Mouse (Mus musculus) CH12.LX (cell line): ENCODE measurements at regions not wholly inside any gene's neighbourhood (a gene's known extent, or its start where the extent isn't known, plus 50 kb on each side); places are given as distances from the start of the nearest gene placed in this dataset.

Source experiments
- DNase-seq: peaks from one replicate; pipeline ENCODE4 v3.0.0-alpha.2; 2013; ENCODE audit errors: extremely low read depth
- H3K27ac ChIP-seq: 2 replicates; pipeline ENCODE4 v1.5.1; 2012; ENCODE audit warnings: low read depth, mild to moderate bottlenecking, control low read depth, moderate library complexity; ENCODE audit not compliant: insufficient read depth
- H3K27me3 ChIP-seq: replicated peaks from 2 replicates; pipeline ENCODE3; 2012; ENCODE audit warnings: inconsistent platforms
- H3K36me3 ChIP-seq, 2 experiments: replicated peaks in 1 of 2; 2 replicates each; pipeline versions ENCODE3 to v1.6.1; 2012; ENCODE audit warnings: inconsistent platforms in 1 of 2, low read length in 1 of 2, mild to moderate bottlenecking in 1 of 2, mixed read lengths in 1 of 2, moderate library complexity in 1 of 2; ENCODE audit not compliant: control insufficient read depth in 1 of 2, insufficient read depth in 1 of 2
- H3K4me1 ChIP-seq, 2 experiments: 2 replicates each; pipeline ENCODE4 v1.6.1; 2012; ENCODE audit warnings: inconsistent platforms in 1 of 2, moderate library complexity in 1 of 2; ENCODE audit not compliant: insufficient read depth in 2 of 2, control insufficient read depth in 1 of 2
- H3K4me2 ChIP-seq: 2 replicates; pipeline ENCODE4 v1.6.1; 2012; ENCODE audit warnings: low read depth, mild to moderate bottlenecking, control low read depth; ENCODE audit not compliant: poor library complexity, insufficient read depth, severe bottlenecking
- H3K4me3 ChIP-seq, 3 experiments: fragments of 150-350 bp in 1 of 3; sonication (generic) in 1 of 3; replicated peaks in 1 of 3; 2 replicates each; pipeline versions ENCODE3 to v1.5.1; 2011 to 2012; ENCODE audit warnings: low read depth in 2 of 3, low read length in 2 of 3, mild to moderate bottlenecking in 2 of 3, moderate library complexity in 2 of 3, control low read depth in 1 of 3, improper control_type of control experiment in 1 of 3, inconsistent platforms in 1 of 3, mixed read lengths in 1 of 3; ENCODE audit not compliant: poor library complexity in 1 of 3
- H3K79me2 ChIP-seq: replicated peaks from 2 replicates; pipeline ENCODE4 v1.6.1; 2012; ENCODE audit warnings: mild to moderate bottlenecking, moderate library complexity; ENCODE audit not compliant: control insufficient read depth, poor library complexity, insufficient read depth, severe bottlenecking; ENCODE audit errors: extremely low read depth
- H3K9ac ChIP-seq: 2 replicates; pipeline ENCODE4 v1.6.1; 2012; ENCODE audit warnings: low read depth, mild to moderate bottlenecking, control low read depth, moderate library complexity; ENCODE audit not compliant: insufficient read depth
- H3K9me3 ChIP-seq: replicated peaks from 2 replicates; pipeline ENCODE3; 2012; ENCODE audit warnings: low read length, inconsistent platforms, mixed read lengths
- BHLHE40 ChIP-seq: IDR thresholded peaks from 2 replicates; pipeline ENCODE4 v1.6.1; 2011; ENCODE audit warnings: mild to moderate bottlenecking, low read depth, low read length, improper control_type of control experiment
- CHD1 ChIP-seq: IDR thresholded peaks from 2 replicates; pipeline ENCODE4 v1.6.1; 2012; ENCODE audit warnings: low read depth, low read length, improper control_type of control experiment, inconsistent platforms
- CHD2 ChIP-seq: IDR thresholded peaks from 2 replicates; pipeline ENCODE4 v1.6.1; 2011; ENCODE audit warnings: low read length, improper control_type of control experiment
- E2F4 ChIP-seq: IDR thresholded peaks from 2 replicates; pipeline ENCODE4 v1.6.1; 2011; ENCODE audit warnings: low read depth, low read length, improper control_type of control experiment; ENCODE audit not compliant: insufficient replicate concordance
- EP300 ChIP-seq: IDR thresholded peaks from 2 replicates; pipeline ENCODE4 v1.6.1; 2011; ENCODE audit warnings: low read length, improper control_type of control experiment
- ETS1 ChIP-seq: conservative IDR thresholded peaks from 2 replicates; pipeline ENCODE4 v1.6.1; 2012; ENCODE audit warnings: low read depth, mild to moderate bottlenecking, inconsistent platforms, low read length, improper control_type of control experiment, moderate library complexity
- GABPA ChIP-seq: IDR thresholded peaks from 2 replicates; pipeline ENCODE4 v1.6.1; 2012; ENCODE audit warnings: low read depth, low read length, improper control_type of control experiment, inconsistent platforms; ENCODE audit not compliant: insufficient replicate concordance
- MAFK ChIP-seq: IDR thresholded peaks from 2 replicates; pipeline ENCODE4 v1.6.1; 2011; ENCODE audit warnings: low read length, improper control_type of control experiment; ENCODE audit not compliant: insufficient replicate concordance
- MAZ ChIP-seq: IDR thresholded peaks from 2 replicates; pipeline ENCODE4 v1.6.1; 2012; ENCODE audit warnings: low read depth, mild to moderate bottlenecking, inconsistent platforms, low read length, improper control_type of control experiment, moderate library complexity
- MYC ChIP-seq: IDR thresholded peaks from 2 replicates; pipeline ENCODE4 v1.6.1; 2011; ENCODE audit warnings: low read depth, mild to moderate bottlenecking, improper control_type of control experiment, low read length
- PAX5 ChIP-seq: IDR thresholded peaks from 2 replicates; pipeline ENCODE4 v1.6.1; 2012; ENCODE audit warnings: low read length, inconsistent platforms, mixed read lengths
- RAD21 ChIP-seq: IDR thresholded peaks from 2 replicates; pipeline ENCODE4 v1.6.1; 2011; ENCODE audit warnings: low read depth, mild to moderate bottlenecking, low read length, improper control_type of control experiment, moderate library complexity
- RCOR1 ChIP-seq: conservative IDR thresholded peaks from 2 replicates; pipeline ENCODE4 v1.6.1; 2012; ENCODE audit warnings: low read depth, mild to moderate bottlenecking, inconsistent platforms, low read length, improper control_type of control experiment
- SIN3A ChIP-seq: IDR thresholded peaks from 2 replicates; pipeline ENCODE4 v1.6.1; 2012; ENCODE audit warnings: low read length, improper control_type of control experiment, inconsistent platforms
- SMC3 ChIP-seq: IDR thresholded peaks from 2 replicates; pipeline ENCODE4 v1.6.1; 2011; ENCODE audit warnings: low read depth, low read length, improper control_type of control experiment
- TBP ChIP-seq: conservative IDR thresholded peaks from 2 replicates; pipeline ENCODE4 v1.6.1; 2011; ENCODE audit warnings: low read depth, low read length, improper control_type of control experiment
- ZC3H11A ChIP-seq: IDR thresholded peaks from 2 replicates; pipeline ENCODE4 v1.6.1; 2012; ENCODE audit warnings: low read depth, mild to moderate bottlenecking, inconsistent platforms, low read length, improper control_type of control experiment
- ZKSCAN1 ChIP-seq: IDR thresholded peaks from 2 replicates; pipeline ENCODE4 v1.6.1; 2012; ENCODE audit warnings: low read depth, inconsistent platforms, low read length, improper control_type of control experiment, borderline replicate concordance
- ZMIZ1 ChIP-seq: IDR thresholded peaks from 2 replicates; pipeline ENCODE4 v1.6.1; 2012; ENCODE audit warnings: low read depth, mild to moderate bottlenecking, inconsistent platforms, low read length, improper control_type of control experiment
- ZNF384 ChIP-seq: IDR thresholded peaks from 2 replicates; pipeline ENCODE4 v1.6.1; 2012; ENCODE audit warnings: low read depth, low read length, improper control_type of control experiment, inconsistent platforms
- dilution Hi-C: fragments of 300-500 bp; cut with MboI; formaldehyde crosslinking; loops from 2 replicates; pipeline ENCODE4 v1.14.3; 2020; ENCODE audit warnings: low sequenced_read_pairs; ENCODE audit not compliant: extremely low pct_unique_long_range_greater_than_20kb, extremely low pct_ligation_motif_present
- in situ Hi-C: fragments of 300-500 bp; cut with MboI; formaldehyde crosslinking; loops from 3 replicates; pipeline ENCODE4 v1.14.3; 2019; ENCODE audit warnings: low sequenced_read_pairs, low pct_ligation_motif_present, low pct_unique_long_range_greater_than_20kb, mixed read lengths

DNA sequence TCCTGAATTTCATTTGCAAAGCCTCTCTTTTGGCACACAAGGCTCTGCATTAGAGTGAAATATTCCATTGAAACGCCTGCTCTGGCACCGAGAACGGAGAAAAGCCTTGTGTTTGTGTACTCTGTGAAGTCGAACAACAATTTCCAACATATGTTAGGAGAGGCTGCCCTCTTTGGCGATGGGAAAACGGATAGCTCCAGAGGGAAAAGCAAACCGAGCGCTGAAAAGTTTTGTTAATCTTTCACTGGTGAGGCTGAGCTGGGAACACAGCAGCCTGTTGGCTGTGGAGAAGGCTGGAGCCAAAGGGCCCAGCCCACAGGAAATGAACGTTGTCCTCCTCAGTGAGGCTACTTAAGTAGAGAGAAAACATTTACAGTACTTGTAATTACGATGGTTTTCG, 93.1 kb upstream of the Bnc2 start:
- in situ Hi-C loops (no loop called here), dilution Hi-C loops (no loop called here)
- Histone ChIP-seq H3K27ac (no peak overlapping the region), H3K4me2 (no peak overlapping the region), H3K9ac (no peak overlapping the region), H3K79me2 (no peaks in the 10 kb centered on the region), H3K4me1 (no peaks in the 10 kb centered on the region), H3K4me3 (no peak overlapping the region), H3K36me3 (no peaks in the 10 kb centered on the region), H3K27me3 (no peaks in the 10 kb centered on the region), H3K9me3 (peaks cover 60% of the 10 kb centered on the region)
- TF ChIP-seq ZKSCAN1 (no peak), BHLHE40 (no peak), SIN3A (no peak), ZMIZ1 (no peak), RAD21 (no peak), GABPA (no peak), MAFK (no peak), ZNF384 (no peak)
- DNase-seq, result no peak

- TF ChIP-seq BHLHE40 (no peak), SMC3 (no peak), CHD1 (no peak), RCOR1 (no peak), CHD2 (no peak), EP300 (no peak), MYC (no peak), E2F4 (no peak), TBP (no peak), PAX5 (no peak), ZC3H11A (no peak), ETS1 (no peak), MAZ (no peak), GABPA (no peak)
- Histone ChIP-seq H3K4me2 (no peak overlapping the region), H3K9ac (no peak overlapping the region), H3K27me3 (no peaks in the 10 kb centered on the region), H3K27ac (no peak overlapping the region), H3K9me3 (peaks cover 57% of the 10 kb centered on the region), H3K4me3 (no peak overlapping the region), H3K79me2 (no peaks in the 10 kb centered on the region), H3K4me1 (no peaks in the 10 kb centered on the region), H3K36me3 (no peaks in the 10 kb centered on the region)
- in situ Hi-C loops (no loop called here), dilution Hi-C loops (no loop called here)
- DNase-seq, result no peak
Measured at GRCm38 (mm10) chr4:84766708-84767425, 91.8 kb upstream of the Bnc2 start.
